Mouse (Mus musculus): ENCODE measurements around the gene A4galt. TPM values are rescaled to one million over a fixed set of nuclear protein-coding genes. Genes with fewer than 3 reads are reported as not detected.
"Not testable (repeated sequence)": the region's sequence is repeated elsewhere in the genome, so short reads cannot be mapped to it uniquely, and the experiment has no call there.

A4galt gene
- total RNA-seq, 2 experiments from 2014 or later, result not detected

GRCm38 (mm10) chr15:83271221-83271620 is 19.6 kb upstream of the A4galt start:
- ATAC-seq (replicated peaks; ENCODE audit: poor library complexity, severe bottlenecking), result not testable (repeated sequence)

- ATAC-seq (replicated peaks; ENCODE audit: poor library complexity, severe bottlenecking), result not testable (repeated sequence)
These were observed 18.4 kb upstream of the A4galt start for GRCm38 (mm10) chr15:83269985-83270384.

GRCm38 (mm10) chr15:83268428-83268827 is 16.9 kb upstream of the A4galt start:
- ATAC-seq (replicated peaks; ENCODE audit: poor library complexity, severe bottlenecking), result not testable (repeated sequence)

GRCm38 (mm10) chr15:83265269-83265668 is 13.7 kb upstream of the A4galt start:
- ATAC-seq (replicated peaks; ENCODE audit: poor library complexity, severe bottlenecking), result no peak

- no peak for ATAC-seq (replicated peaks; ENCODE audit: poor library complexity, severe bottlenecking)
These were observed 11.8 kb upstream of the A4galt start for GRCm38 (mm10) chr15:83263405-83263804.

GRCm38 (mm10) chr15:83257906-83258305 is 6.3 kb upstream of the A4galt start:
- no peak for ATAC-seq (replicated peaks; ENCODE audit: poor library complexity, severe bottlenecking)

- ATAC-seq (replicated peaks; ENCODE audit: poor library complexity, severe bottlenecking), result no peak
These were observed 4.9 kb upstream of the A4galt start for GRCm38 (mm10) chr15:83256491-83256890.

- ATAC-seq (replicated peaks; ENCODE audit: poor library complexity, severe bottlenecking), result no peak
These were observed 4.4 kb upstream of the A4galt start for GRCm38 (mm10) chr15:83255944-83256343.

- no peak for ATAC-seq (replicated peaks; ENCODE audit: poor library complexity, severe bottlenecking)
These were observed 3.7 kb upstream of the A4galt start for GRCm38 (mm10) chr15:83255191-83255782.

- no peak for ATAC-seq (replicated peaks; ENCODE audit: poor library complexity, severe bottlenecking)
These were observed 2.9 kb upstream of the A4galt start for GRCm38 (mm10) chr15:83254372-83255070.

GRCm38 (mm10) chr15:83252060-83252459 is 486 bp upstream of the A4galt start:
- no peak for ATAC-seq (replicated peaks; ENCODE audit: poor library complexity, severe bottlenecking)

- no peak for ATAC-seq (replicated peaks; ENCODE audit: poor library complexity, severe bottlenecking)
These were observed 861 bp downstream of the A4galt start for GRCm38 (mm10) chr15:83250651-83251175.

GRCm38 (mm10) chr15:83249535-83250287 is 1.9 kb downstream of the A4galt start:
- ATAC-seq (replicated peaks; ENCODE audit: poor library complexity, severe bottlenecking), result no peak

- no peak for ATAC-seq (replicated peaks; ENCODE audit: poor library complexity, severe bottlenecking)
These were observed 3.2 kb downstream of the A4galt start for GRCm38 (mm10) chr15:83248236-83248844.

GRCm38 (mm10) chr15:83244371-83244770 is 7.2 kb downstream of the A4galt start:
- no peak for ATAC-seq (replicated peaks; ENCODE audit: poor library complexity, severe bottlenecking)

GRCm38 (mm10) chr15:83241961-83242680 is 9.5 kb downstream of the A4galt start:
- no peak for ATAC-seq (replicated peaks; ENCODE audit: poor library complexity, severe bottlenecking)

GRCm38 (mm10) chr15:83241497-83241896 is 10.1 kb downstream of the A4galt start:
- no peak for ATAC-seq (replicated peaks; ENCODE audit: poor library complexity, severe bottlenecking)

GRCm38 (mm10) chr15:83237460-83238243 is 13.9 kb downstream of the A4galt start:
- no peak for ATAC-seq (replicated peaks; ENCODE audit: poor library complexity, severe bottlenecking)

- ATAC-seq (replicated peaks; ENCODE audit: poor library complexity, severe bottlenecking), result no peak
These were observed 14.8 kb downstream of the A4galt start for GRCm38 (mm10) chr15:83236824-83237223.
